Mouse (Mus musculus) liver, embryonic 16.5 days (tissue): ENCODE data around the gene Lmln. TPM values are rescaled to one million over a fixed set of nuclear protein-coding genes. Genes with fewer than 3 reads are reported as not detected.

Experiments used
- ATAC-seq: fragments of 200-750 bp; cut with Nextera tagmentation; 2 replicates; pipeline ENCODE4 v1.8.0; 2017; ENCODE audit warnings: low read depth, mild to moderate bottlenecking, moderate number of reproducible peaks, moderate library complexity
- H3K27ac ChIP-seq: fragments of 300-500 bp; sonication (generic); 2 replicates; pipeline ENCODE4 v1.5.1; 2014; ENCODE audit warnings: mild to moderate bottlenecking, low read length
- H3K27me3 ChIP-seq: fragments of 300-500 bp; sonication (generic); 2 replicates; pipeline ENCODE4 v1.6.1; 2014; ENCODE audit warnings: low read depth, low read length, mixed read lengths; ENCODE audit not compliant: control insufficient read depth, insufficient read depth
- H3K36me3 ChIP-seq: fragments of 300-500 bp; sonication (generic); 2 replicates; pipeline ENCODE4 v1.6.1; 2014; ENCODE audit warnings: mild to moderate bottlenecking; ENCODE audit not compliant: control insufficient read depth, insufficient read depth
- H3K4me1 ChIP-seq: fragments of 300-500 bp; sonication (generic); 2 replicates; pipeline ENCODE4 v1.6.1; 2014; ENCODE audit warnings: low read depth, low read length, mixed read lengths; ENCODE audit not compliant: control insufficient read depth
- H3K4me2 ChIP-seq: fragments of 300-500 bp; sonication (generic); 2 replicates; pipeline ENCODE4 v1.6.1; 2014; ENCODE audit warnings: low read depth, low read length, mixed read lengths
- H3K4me3 ChIP-seq: fragments of 300-500 bp; sonication (generic); 2 replicates; pipeline ENCODE4 v1.5.1; 2014; ENCODE audit warnings: low read depth, mild to moderate bottlenecking, low read length
- H3K9ac ChIP-seq: fragments of 300-500 bp; sonication (generic); 2 replicates; pipeline ENCODE4 v1.6.1; 2014; ENCODE audit warnings: low read depth, low read length
- H3K9me3 ChIP-seq: fragments of 300-500 bp; sonication (generic); replicated peaks from 2 replicates; pipeline ENCODE4 v1.6.1; 2016; ENCODE audit warnings: low read length; ENCODE audit not compliant: control insufficient read depth
- WGBS: fragments of 180-500 bp; shearing (Covaris S2); extraction: QIAGEN DNeasy Blood & Tissue Kit; methylation state at CpG from one replicate; pipeline ENCODE4 v1.1.7; 2014; ENCODE audit not compliant: insufficient replicate concordance; 5-methylcytosine and 5-hydroxymethylcytosine counted together
- polyA plus RNA-seq: library from polyadenylated mRNA; unstranded; fragments of >200 nt; fragmentation: Nextera tagmentation; extraction: Ambion mirVana; gene quantifications from 2 replicates; pipeline ENCODE4 v1.2.1, GENCODE M21; 2015

Gene Lmln
- polyA plus RNA-seq, 1 experiment from 2014 or later, result 0.67 TPM

DNA sequence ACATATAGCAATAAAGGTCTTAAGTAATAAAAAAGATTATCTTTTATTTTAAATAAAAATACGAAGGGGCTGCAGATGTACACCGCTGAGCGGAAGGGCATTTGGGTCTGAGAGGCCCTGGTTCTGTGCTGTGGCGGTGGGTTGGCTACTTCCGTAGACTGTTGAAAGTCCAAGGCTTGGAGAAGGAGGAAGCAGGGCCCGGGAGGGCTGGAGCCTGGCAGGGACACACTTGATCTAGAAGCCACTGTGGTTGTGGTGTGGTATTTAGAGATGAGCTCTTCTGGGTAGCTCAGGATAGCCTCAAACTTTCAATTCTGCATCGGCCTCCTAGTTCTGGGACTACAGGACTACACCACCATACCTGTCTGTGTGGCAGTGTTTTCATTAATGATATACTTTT, 17.7 kb downstream of the Lmln start:
- 0 out of 2 replicates have a peak, but pooled peaks cover 2% of the 10 kb centered on the region for H3K36me3 ChIP-seq
- no peak overlapping the region for H3K27ac ChIP-seq
- peaks cover 3% of the 10 kb centered on the region for H3K4me1 ChIP-seq
- H3K9ac ChIP-seq, result no peak overlapping the region
- WGBS, result 71% methylated on average over 7 of the region's 7 CpGs
- no peaks in the 10 kb centered on the region for H3K27me3 ChIP-seq
- no peak overlapping the region for H3K4me2 ChIP-seq
- no peak for ATAC-seq
- H3K9me3 ChIP-seq, result no peaks in the 10 kb centered on the region
- H3K4me3 ChIP-seq, result no peak overlapping the region

DNA sequence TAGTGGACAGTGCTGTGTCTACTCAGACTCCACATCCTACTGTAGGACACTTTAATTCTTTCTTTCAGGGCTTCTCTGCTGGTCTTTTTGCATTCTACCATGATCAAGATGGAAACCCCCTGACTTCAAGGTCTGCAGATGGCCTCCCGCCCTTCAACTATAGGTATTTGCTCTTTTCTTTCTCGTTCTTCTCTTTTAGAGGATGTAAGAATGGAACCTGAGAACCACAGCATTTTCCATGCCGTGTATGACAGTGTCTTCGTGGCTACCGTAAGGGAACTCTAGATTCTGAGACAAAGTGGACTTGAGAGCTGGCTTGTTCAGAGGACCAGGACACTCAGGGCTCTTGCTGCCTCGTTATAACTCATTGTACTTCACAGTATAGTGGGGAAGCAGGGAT, 20.6 kb downstream of the Lmln start:
- H3K27me3 ChIP-seq, result no peaks in the 10 kb centered on the region
- 79% methylated on average over 6 of the region's 6 CpGs for WGBS
- ATAC-seq, result no peak
- H3K4me3 ChIP-seq, result no peak overlapping the region
- no peak overlapping the region for H3K4me2 ChIP-seq
- H3K9me3 ChIP-seq, result no peaks in the 10 kb centered on the region
- H3K4me1 ChIP-seq, result no peaks in the 10 kb centered on the region
- no peak overlapping the region for H3K27ac ChIP-seq
- 0 out of 2 replicates have a peak, but pooled peaks cover 2% of the 10 kb centered on the region for H3K36me3 ChIP-seq
- H3K9ac ChIP-seq, result no peak overlapping the region

- 0 out of 2 replicates have a peak, but pooled peaks cover 2% of the 10 kb centered on the region for H3K36me3 ChIP-seq
- H3K27ac ChIP-seq, result no peak overlapping the region
- no peaks in the 10 kb centered on the region for H3K27me3 ChIP-seq
- H3K9ac ChIP-seq, result no peak overlapping the region
- no peaks in the 10 kb centered on the region for H3K9me3 ChIP-seq
- no peak overlapping the region for H3K4me3 ChIP-seq
- ATAC-seq, result no peak
- WGBS, result 62% methylated on average over 2 of the region's 2 CpGs
- H3K4me1 ChIP-seq, result no peaks in the 10 kb centered on the region
- no peak overlapping the region for H3K4me2 ChIP-seq
These were observed 21.7 kb downstream of the Lmln start for GRCm38 (mm10) chr16:33083996-33084395.

GRCm38 (mm10) chr16:33085666-33086065, 23.3 kb downstream of the Lmln start:
- H3K4me1 ChIP-seq, result no peaks in the 10 kb centered on the region
- H3K36me3 ChIP-seq, result 0 out of 2 replicates have a peak, but pooled peaks cover 2% of the 10 kb centered on the region
- no peak overlapping the region for H3K27ac ChIP-seq
- no peak for ATAC-seq
- WGBS, result 70% methylated on average over 8 of the region's 8 CpGs
- no peak overlapping the region for H3K4me2 ChIP-seq
- no peak overlapping the region for H3K9ac ChIP-seq
- no peak overlapping the region for H3K4me3 ChIP-seq
- H3K27me3 ChIP-seq, result no peaks in the 10 kb centered on the region
- no peaks in the 10 kb centered on the region for H3K9me3 ChIP-seq

GRCm38 (mm10) chr16:33113726-33114125, 51.4 kb downstream of the Lmln start:
- no peaks in the 10 kb centered on the region for H3K4me1 ChIP-seq
- H3K4me3 ChIP-seq, result no peak overlapping the region
- no peaks in the 10 kb centered on the region for H3K9me3 ChIP-seq
- H3K4me2 ChIP-seq, result no peak overlapping the region
- no peak overlapping the region for H3K27ac ChIP-seq
- ATAC-seq, result no peak
- WGBS, result 61% methylated on average over 4 of the region's 4 CpGs
- H3K9ac ChIP-seq, result no peak overlapping the region
- H3K27me3 ChIP-seq, result no peaks in the 10 kb centered on the region
- H3K36me3 ChIP-seq, result no peaks in the 10 kb centered on the region

GRCm38 (mm10) chr16:33123373-33123772, 61.1 kb downstream of the Lmln start:
- peak overlapping the region; percentile 36 for H3K9ac ChIP-seq
- H3K27ac ChIP-seq, result peak overlapping the region; percentile 76
- H3K36me3 ChIP-seq, result no peaks in the 10 kb centered on the region
- peak overlapping the region; percentile 42 for H3K4me2 ChIP-seq
- no peak for ATAC-seq
- WGBS, result 55% methylated on average over 8 of the region's 8 CpGs
- H3K9me3 ChIP-seq, result no peaks in the 10 kb centered on the region
- H3K4me1 ChIP-seq, result peaks cover 2% of the 10 kb centered on the region
- H3K4me3 ChIP-seq, result peak overlapping the region; percentile 25
- H3K27me3 ChIP-seq, result no peaks in the 10 kb centered on the region

- peaks cover 2% of the 10 kb centered on the region for H3K4me1 ChIP-seq
- no peaks in the 10 kb centered on the region for H3K27me3 ChIP-seq
- peak overlapping the region; percentile 25 for H3K4me3 ChIP-seq
- H3K4me2 ChIP-seq, result peak overlapping the region; percentile 42
- peak overlapping the region; percentile 76 for H3K27ac ChIP-seq
- no peaks in the 10 kb centered on the region for H3K36me3 ChIP-seq
- no peaks in the 10 kb centered on the region for H3K9me3 ChIP-seq
- no peak overlapping the region for H3K9ac ChIP-seq
- 68% methylated on average over 24 of the region's 24 CpGs for WGBS
- peak; percentile 80 for ATAC-seq
These were observed 61.9 kb downstream of the Lmln start for GRCm38 (mm10) chr16:33123938-33124820.

GRCm38 (mm10) chr16:33127052-33127451, 64.7 kb downstream of the Lmln start:
- Histone ChIP-seq H3K9me3 (no peaks in the 10 kb centered on the region), H3K9ac (no peak overlapping the region), H3K4me2 (no peak overlapping the region), H3K36me3 (no peaks in the 10 kb centered on the region), H3K4me1 (peaks cover 2% of the 10 kb centered on the region), H3K27ac (no peak overlapping the region), H3K27me3 (no peaks in the 10 kb centered on the region), H3K4me3 (no peak overlapping the region)
- 74% methylated on average over 6 of the region's 6 CpGs for WGBS
- ATAC-seq, result no peak

DNA sequence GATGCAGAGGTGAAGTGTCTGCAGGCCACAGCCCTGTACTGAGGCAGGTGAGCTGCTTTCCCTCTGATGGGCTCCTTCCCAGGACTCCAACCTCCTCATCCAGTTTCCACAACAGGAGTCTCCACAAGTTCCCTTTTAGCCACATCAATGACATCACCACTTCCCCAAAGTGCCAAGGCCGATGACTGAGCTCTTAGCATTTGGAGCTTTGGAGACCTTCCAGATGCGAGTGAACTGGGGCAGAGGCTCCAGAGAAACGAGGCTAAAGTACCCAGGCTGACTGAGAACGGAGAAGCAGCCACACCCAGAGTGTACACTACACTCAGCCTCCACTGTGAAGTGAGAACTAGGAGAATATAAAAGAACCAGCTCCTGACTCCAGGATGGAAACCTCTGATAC, 68.4 kb downstream of the Lmln start:
- no peak overlapping the region for H3K4me3 ChIP-seq
- no peaks in the 10 kb centered on the region for H3K9me3 ChIP-seq
- no peaks in the 10 kb centered on the region for H3K27me3 ChIP-seq
- no peak for ATAC-seq
- no peaks in the 10 kb centered on the region for H3K36me3 ChIP-seq
- WGBS, result 21% methylated on average over 4 of the region's 4 CpGs
- H3K9ac ChIP-seq, result no peak overlapping the region
- H3K4me1 ChIP-seq, result peaks cover 2% of the 10 kb centered on the region
- no peak overlapping the region for H3K27ac ChIP-seq
- H3K4me2 ChIP-seq, result no peak overlapping the region
